Mouse (Mus musculus) ES-E14 (cell line): Measurements from ENCODE around the gene Asah2. TPM values are rescaled to one million over a fixed set of nuclear protein-coding genes. Genes with fewer than 3 reads are reported as not detected.

Experiments
- DNase-seq: peaks from one replicate; pipeline ENCODE4 v3.0.0-alpha.2; 2013; ENCODE audit warnings: low read depth, low spot score
- H3K27ac ChIP-seq: 2 replicates; pipeline ENCODE4 v1.5.1; 2012; ENCODE audit warnings: low read depth, mild to moderate bottlenecking, low read length, moderate library complexity, mixed read lengths; ENCODE audit not compliant: poor library complexity, insufficient read depth, severe bottlenecking
- H3K36me3 ChIP-seq: 2 replicates; pipeline ENCODE4 v1.6.1; 2012; ENCODE audit warnings: mild to moderate bottlenecking, low read length, moderate library complexity, mixed read lengths; ENCODE audit not compliant: control insufficient read depth, poor library complexity, insufficient read depth, severe bottlenecking
- H3K4me1 ChIP-seq, 2 experiments: fragments of 150-350 bp in 1 of 2; sonication (generic) in 1 of 2; 2 replicates each; pipeline ENCODE4 v1.6.1; 2012; ENCODE audit warnings: low read length in 2 of 2, mild to moderate bottlenecking in 1 of 2, mixed read lengths in 1 of 2; ENCODE audit not compliant: control insufficient read depth in 2 of 2, insufficient read depth in 2 of 2, poor library complexity in 1 of 2
- H3K4me3 ChIP-seq, 2 experiments: fragments of 150-350 bp in 1 of 2; sonication (generic) in 1 of 2; 2 replicates each; pipeline ENCODE4 v1.5.1; 2012; ENCODE audit warnings: low read length in 2 of 2, low read depth in 1 of 2, mild to moderate bottlenecking in 1 of 2, mixed read lengths in 1 of 2; ENCODE audit not compliant: insufficient read depth in 1 of 2, poor library complexity in 1 of 2, severe bottlenecking in 1 of 2
- H3K9ac ChIP-seq: 2 replicates; pipeline ENCODE4 v1.6.1; 2012; ENCODE audit warnings: low read depth, mild to moderate bottlenecking, low read length, mixed read lengths; ENCODE audit not compliant: poor library complexity, insufficient read depth, severe bottlenecking
- H3K9me3 ChIP-seq: fragments of 150-350 bp; sonication (generic); 2 replicates; pipeline ENCODE4 v1.6.1; 2012; ENCODE audit warnings: low read depth, mild to moderate bottlenecking, low read length; ENCODE audit not compliant: control insufficient read depth, insufficient read depth
- CHD2 ChIP-seq: IDR thresholded peaks from 2 replicates; pipeline ENCODE4 v1.6.1; 2014; ENCODE audit warnings: mild to moderate bottlenecking, low read depth, low read length, inconsistent platforms
- HCFC1 ChIP-seq: IDR thresholded peaks from 2 replicates; pipeline ENCODE4 v1.6.1; 2012; ENCODE audit warnings: low read length, inconsistent platforms, borderline replicate concordance; ENCODE audit not compliant: insufficient read depth
- MAFK ChIP-seq: IDR thresholded peaks from 2 replicates; pipeline ENCODE4 v1.6.1; 2014; ENCODE audit warnings: mild to moderate bottlenecking, low read depth, low read length, inconsistent platforms; ENCODE audit not compliant: insufficient read depth
- ZC3H11A ChIP-seq: IDR thresholded peaks from 2 replicates; pipeline ENCODE4 v1.6.1; 2012; ENCODE audit warnings: low read depth, mild to moderate bottlenecking, inconsistent platforms, low read length, borderline replicate concordance
- ZNF384 ChIP-seq: IDR thresholded peaks from 2 replicates; pipeline ENCODE4 v1.6.1; 2012; ENCODE audit warnings: low read depth, low read length, inconsistent platforms
- in situ Hi-C, 2 experiments: fragments of 600-800 bp; cut with MboI; formaldehyde crosslinking; loops; one replicate each; pipeline ENCODE4 v1.15.1; 2025; ENCODE audit warnings: low sequenced_read_pairs in 2 of 2, inconsistent platforms in 1 of 2; ENCODE audit not compliant: unreplicated experiment in 2 of 2
- total RNA-seq: library from RNA; depleted of rRNA; stranded (reverse); fragments of 300-350 nt; gene quantifications from 2 replicates; pipeline ENCODE4 v1.2.3, GENCODE M21; 2012; rRNA removed

Asah2 gene
- 0.54 and 0.63 TPM in 2 replicates for total RNA-seq

- Histone ChIP-seq H3K9ac (peak within 1 kb of the TSS; percentile 77), H3K36me3 (no peaks in the 10 kb centered on the region), H3K4me3 (peak within 1 kb of the TSS; percentile 70 to 79), H3K4me1 (peaks cover 2 to 6% of the 10 kb centered on the region in 2 experiments; a peak in 3 of 4 replicates), H3K27ac (no peak within 1 kb of the TSS), H3K9me3 (no peaks in the 10 kb centered on the region)
- peak; percentile 50 for DNase-seq
- TF ChIP-seq ZC3H11A: no peak
- TF ChIP-seq MAFK: no peak
- no peak for TF ChIP-seq CHD2
- no peak for TF ChIP-seq ZNF384
- no peak for TF ChIP-seq HCFC1
- in situ Hi-C loops: no loop called here
Measured at GRCm38 (mm10) chr19:32107771-32108306, at the start of gene Asah2. Gene Asah2 (minus strand): TSS chr19:32108211.

DNA sequence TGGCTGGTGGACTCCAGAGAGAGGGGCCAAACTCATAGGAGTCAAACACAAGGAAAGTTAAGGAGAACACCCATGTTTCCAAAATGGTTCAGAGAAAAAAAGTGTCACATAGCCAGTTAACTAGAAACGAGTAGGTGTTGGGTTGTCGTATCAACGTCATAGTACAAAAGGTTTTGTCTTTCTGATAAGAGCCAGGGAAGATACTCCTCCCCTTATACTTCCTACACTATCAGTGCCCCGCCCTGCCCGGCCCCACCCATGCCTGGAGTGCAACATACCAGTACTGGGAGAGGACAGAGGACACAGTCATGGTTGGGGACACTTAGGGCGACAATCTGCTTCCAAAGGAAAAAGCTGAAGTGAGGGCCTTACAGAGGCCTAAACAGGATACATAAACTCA is 49.0 kb upstream of the Asah2 start:
- no peak overlapping the region for H3K4me3 ChIP-seq
- peaks cover 22% of the 10 kb centered on the region for H3K36me3 ChIP-seq
- no peak overlapping the region for H3K27ac ChIP-seq
- TF ChIP-seq MAFK: no peak
- H3K9me3 ChIP-seq: no peaks in the 10 kb centered on the region; the same call in 1 of the 2 replicates
- no peak for DNase-seq
- in situ Hi-C loops: no loop called here
- peaks cover 4 to 5% of the 10 kb centered on the region in 2 experiments for H3K4me1 ChIP-seq
- no peak overlapping the region for H3K9ac ChIP-seq

DNA sequence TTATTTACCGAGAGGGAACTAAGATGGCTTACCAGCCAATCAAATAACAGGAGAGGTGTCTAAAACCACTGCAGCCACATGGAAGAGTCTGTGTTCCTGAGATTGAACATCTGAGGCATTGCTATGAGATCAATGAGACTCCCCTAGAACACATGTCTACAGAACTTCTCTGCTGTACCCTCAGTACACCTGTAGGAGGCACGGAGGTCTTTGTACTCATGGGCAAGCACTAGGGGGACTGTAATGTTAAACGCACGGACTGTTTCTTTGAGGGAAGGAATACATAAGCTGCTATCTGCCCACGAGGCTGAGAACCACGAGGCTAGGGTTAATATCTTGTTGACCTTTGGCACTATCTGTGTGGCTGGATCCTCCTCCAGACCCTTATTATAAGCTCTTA is 44.5 kb upstream of the Asah2 start:
- no peak overlapping the region for H3K9ac ChIP-seq

GRCm38 (mm10) chr19:32148710-32149109 is 40.7 kb upstream of the Asah2 start:
- Histone ChIP-seq H3K9ac (no peak overlapping the region), H3K9me3 (no peaks in the 10 kb centered on the region), H3K27ac (no peak overlapping the region), H3K4me1 (no peaks in the 10 kb centered on the region), H3K4me3 (no peak overlapping the region), H3K36me3 (peaks cover 2% of the 10 kb centered on the region; the same call in 1 of the 2 replicates)
- TF ChIP-seq HCFC1 (no peak), CHD2 (no peak), ZNF384 (no peak), MAFK (no peak), ZC3H11A (no peak)
- DNase-seq: no peak
- in situ Hi-C loops: no loop called here

More for the DNA sequence above, 44.5 kb upstream of the Asah2 start:
- Histone ChIP-seq H3K36me3 (peaks cover 8% of the 10 kb centered on the region; the same call in 1 of the 2 replicates), H3K4me3 (no peak overlapping the region), H3K27ac (no peak overlapping the region), H3K4me1 (peaks cover 4 to 5% of the 10 kb centered on the region in 2 experiments), H3K9me3 (no peaks in the 10 kb centered on the region; the same call in 1 of the 2 replicates)
- DNase-seq: no peak
- TF ChIP-seq HCFC1: no peak
- TF ChIP-seq MAFK: no peak
- TF ChIP-seq ZC3H11A: no peak
- no peak for TF ChIP-seq CHD2
- no peak for TF ChIP-seq ZNF384
- in situ Hi-C loops: no loop called here

DNA sequence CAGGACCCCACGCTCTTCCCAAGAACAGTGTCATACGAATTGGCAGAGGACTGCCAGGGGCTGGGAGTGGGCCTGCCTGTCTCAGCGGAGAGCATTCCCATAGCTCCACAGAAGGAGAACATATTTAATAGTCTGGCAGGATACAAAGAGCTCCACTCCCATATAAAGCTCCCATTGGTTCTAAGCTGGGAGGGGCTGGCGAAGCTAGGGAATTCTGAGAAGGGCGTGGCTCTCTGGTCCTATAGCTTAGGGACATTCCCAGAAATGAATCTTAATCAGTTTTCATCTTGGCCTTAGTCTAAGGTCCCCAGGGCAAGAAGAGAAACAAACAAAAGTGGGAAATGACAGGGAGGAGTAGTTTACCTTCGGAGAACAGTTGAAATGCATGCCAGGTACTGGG is 34.4 kb upstream of the Asah2 start:
- Histone ChIP-seq H3K36me3 (peaks cover 7% of the 10 kb centered on the region), H3K4me1 (peaks cover 0 to 5% of the 10 kb centered on the region in 2 experiments; a peak in 2 of 4 replicates), H3K9ac (no peak overlapping the region), H3K27ac (no peak overlapping the region), H3K9me3 (no peaks in the 10 kb centered on the region), H3K4me3 (no peak overlapping the region)
- TF ChIP-seq ZC3H11A: no peak
- TF ChIP-seq MAFK: no peak
- TF ChIP-seq CHD2: no peak
- no peak for TF ChIP-seq HCFC1
- TF ChIP-seq ZNF384: no peak
- DNase-seq: no peak
- in situ Hi-C loops: no loop called here
